Mouse (Mus musculus) ovary, postnatal 36 days (tissue): ENCODE measurements around the gene Jph2.
A peak's percentile ranks its signal among the peaks of the same experiment; 100 is the strongest.

Experiments
- DNase-seq: peaks from one replicate; pipeline ENCODE4 v3.0.0; 2022; ENCODE audit warnings: low spot score, mixed read lengths

Gene Jph2

GRCm38 (mm10) chr2:163303037-163303436, 94.8 kb downstream of the Jph2 start:
- DNase-seq: no peak

GRCm38 (mm10) chr2:163301641-163302040, 96.2 kb downstream of the Jph2 start:
- DNase-seq: no peak

GRCm38 (mm10) chr2:163300069-163301060, 97.4 kb downstream of the Jph2 start:
- DNase-seq: no peak

- no peak for DNase-seq
These were observed 100.7 kb downstream of the Jph2 start for GRCm38 (mm10) chr2:163296999-163297630.

- peak; percentile 25 for DNase-seq
These were observed 108.9 kb downstream of the Jph2 start for GRCm38 (mm10) chr2:163288881-163289379.
